Comparison of ENCODE assay signal across 9 mouse cellular contexts in the genomic region with DNA sequence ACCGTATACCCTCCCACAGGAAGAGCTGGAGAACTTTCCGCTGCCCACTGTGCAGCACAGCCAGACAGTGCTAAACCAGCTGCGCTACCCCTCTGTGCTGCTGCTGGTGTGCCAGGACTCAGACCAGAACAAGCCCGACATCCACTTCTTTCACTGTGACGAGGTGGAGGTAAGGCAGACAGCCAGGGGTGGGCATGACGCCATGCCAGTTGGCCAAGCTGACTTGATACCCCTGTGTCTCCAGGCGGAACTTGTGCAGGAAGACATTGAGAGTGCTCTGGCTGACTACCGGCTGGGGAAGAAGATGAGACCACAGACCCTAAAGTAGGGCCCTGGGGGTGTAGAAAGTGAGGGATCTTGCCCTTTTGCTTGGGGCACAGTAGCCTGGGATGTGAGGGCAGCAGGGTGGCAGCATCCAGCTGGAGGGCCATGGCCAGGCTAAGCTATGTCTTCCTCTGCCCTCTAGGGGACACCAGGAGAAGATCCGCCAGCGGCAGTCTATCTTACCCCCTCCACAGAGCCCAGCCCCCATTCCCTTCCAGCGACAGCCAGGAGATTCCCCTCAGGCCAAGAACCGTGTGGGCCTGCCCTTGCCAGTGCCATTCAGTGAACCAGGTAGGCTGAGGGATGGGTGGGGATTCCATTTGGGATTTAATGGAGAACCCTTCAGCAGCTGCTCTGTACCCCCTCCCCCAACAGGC. TPM values are rescaled to one million over a fixed set of nuclear protein-coding genes. Genes with fewer than 3 reads are reported as not detected.
DNase-seq lines count a peak whose midpoint lies in the region; ATAC-seq and TF ChIP-seq lines count a peak whose summit lies in the region.
"Had no signal": no experiment of that assay in that cellular context is flagged by ENCODE, and none has a peak within 500 bp of the region (broad histone marks: within the 10 kb centered on the region; RNA-seq: fewer than 3 reads in every experiment).

No protein-coding gene starts in this region.

- no peaks in the 10 kb centered on the region for H3K36me3 ChIP-seq in lung, embryonic 14.5 days (ENCODE audit: insufficient read depth)
- H3K36me3 ChIP-seq: embryonic facial prominence, embryonic 13.5 days had no signal

- no peak for ATAC-seq in lung, embryonic 14.5 days (ENCODE audit: insufficient read depth)
- peak; percentile 57 for ATAC-seq in megakaryocyte, adult 5-6 weeks (ENCODE audit: poor library complexity, severe bottlenecking)

- no peak overlapping the region for H3K4me3 ChIP-seq in lung, embryonic 14.5 days (ENCODE audit: low read depth, low read length)
- H3K4me3 ChIP-seq: embryonic facial prominence, embryonic 13.5 days had no signal

- peak; percentile 21; the same call in 1 of the 2 replicates for TF ChIP-seq CTCF in lung, embryonic 14.5 days (IDR thresholded peaks at IDR 0.05; ENCODE audit: low read depth)

- 55% methylated on average over 12 of the region's 12 CpGs for WGBS in lung, embryonic 14.5 days

- peak; percentile 29 for DNase-seq in embryo, embryonic 10 days (ENCODE audit: low spot score)
- DNase-seq in embryo, embryonic 11 days = no peak
- DNase-seq in lung, embryonic 14.5 days = peak; percentile 16
- no peak for DNase-seq in lung, postnatal 4 days
- peak; percentile 80 to 86 for DNase-seq in cerebellum, postnatal 14 days
- no peak for DNase-seq in heart, postnatal 10 days
- DNase-seq in heart, postnatal 36 days = no peak

- H3K9me3 ChIP-seq in lung, embryonic 14.5 days (ENCODE audit: low read depth, low read length) = no peaks in the 10 kb centered on the region
- H3K9me3 ChIP-seq: embryonic facial prominence, embryonic 13.5 days had no signal

- no peak overlapping the region for H3K9ac ChIP-seq in lung, embryonic 14.5 days
- H3K9ac ChIP-seq: embryonic facial prominence, embryonic 13.5 days had no signal

- intact Hi-C loops in heart, postnatal 10 days (cut with DNase I) = no loop called here
- intact Hi-C loops in heart, postnatal 36 days (cut with DNase I) = no loop called here

- H3K27ac ChIP-seq in lung, embryonic 14.5 days (ENCODE audit: low read depth) = no peak overlapping the region
- H3K27ac ChIP-seq: embryonic facial prominence, embryonic 13.5 days had no signal

- no peak overlapping the region for H3K4me2 ChIP-seq in lung, embryonic 14.5 days
- H3K4me2 ChIP-seq: embryonic facial prominence, embryonic 13.5 days had no signal

- no peaks in the 10 kb centered on the region for H3K4me1 ChIP-seq in lung, embryonic 14.5 days (ENCODE audit: insufficient read depth)
- H3K4me1 ChIP-seq: embryonic facial prominence, embryonic 13.5 days had no signal

- no peaks in the 10 kb centered on the region for H3K27me3 ChIP-seq in lung, embryonic 14.5 days (ENCODE audit: insufficient read depth, low read length)

RNA-seq across cellular contexts. Expression of a gene that starts 17.1 kb away (rescaled TPM):
- polyA plus RNA-seq in lung, embryonic 14.5 days (2014; fragmentation: Nextera tagmentation; extraction: Ambion mirVana) = 20.0 and 22.4 TPM in 2 replicates
- total RNA-seq in megakaryocyte, adult 5-6 weeks (2015) = not detected in 2 replicates
- total RNA-seq in megakaryocyte, adult 5-6 weeks (2017) = not detected in 2 replicates
- 1 to 10 TPM; 2.8 to 3.0 TPM for total RNA-seq in heart, postnatal 10 days (2021)
- total RNA-seq in heart, postnatal 36 days (2021) = 1 to 10 TPM; 3.3 to 3.7 TPM

RNA-seq across cellular contexts. Expression of a gene that starts 28.2 kb away (rescaled TPM):
- 28.8 and 30.3 TPM in 2 replicates for polyA plus RNA-seq in lung, embryonic 14.5 days (2014; fragmentation: Nextera tagmentation; extraction: Ambion mirVana)
- total RNA-seq in megakaryocyte, adult 5-6 weeks (2015) = 11.8 and 12.0 TPM in 2 replicates
- total RNA-seq in megakaryocyte, adult 5-6 weeks (2017) = 6.0 and 8.7 TPM in 2 replicates
- 10 to 100 TPM; 13.5 to 14.7 TPM for total RNA-seq in heart, postnatal 10 days (2021)
- 10 to 100 TPM; 13.5 to 14.8 TPM for total RNA-seq in heart, postnatal 36 days (2021)

RNA-seq across cellular contexts. Expression of a gene that starts 28.3 kb away (rescaled TPM):
- 69.8 and 74.2 TPM in 2 replicates for polyA plus RNA-seq in lung, embryonic 14.5 days (2014; fragmentation: Nextera tagmentation; extraction: Ambion mirVana)
- 36.1 and 36.5 TPM in 2 replicates for total RNA-seq in megakaryocyte, adult 5-6 weeks (2015)
- total RNA-seq in megakaryocyte, adult 5-6 weeks (2017) = 11.4 and 14.6 TPM in 2 replicates
- 10 to 100 TPM; 25.0 to 27.0 TPM for total RNA-seq in heart, postnatal 10 days (2021)
- 10 to 100 TPM; 16.5 to 17.1 TPM for total RNA-seq in heart, postnatal 36 days (2021)

RNA-seq across cellular contexts. Expression of a gene that starts 36.2 kb away (rescaled TPM):
- 241 and 257 TPM in 2 replicates for polyA plus RNA-seq in lung, embryonic 14.5 days (2014; fragmentation: Nextera tagmentation; extraction: Ambion mirVana)
- total RNA-seq in megakaryocyte, adult 5-6 weeks (2015) = 197 and 213 TPM in 2 replicates
- 795 and 884 TPM in 2 replicates for total RNA-seq in megakaryocyte, adult 5-6 weeks (2017)
- 100 to 1,000 TPM; 137 to 155 TPM for total RNA-seq in heart, postnatal 10 days (2021)
- 100 to 1,000 TPM; 114 to 116 TPM for total RNA-seq in heart, postnatal 36 days (2021)

RNA-seq across cellular contexts. Expression of a gene that starts 58.2 kb away (rescaled TPM):
- polyA plus RNA-seq in lung, embryonic 14.5 days (2014; fragmentation: Nextera tagmentation; extraction: Ambion mirVana) = 48.5 and 49.1 TPM in 2 replicates
- total RNA-seq in megakaryocyte, adult 5-6 weeks (2015) = 22.8 and 26.4 TPM in 2 replicates
- total RNA-seq in megakaryocyte, adult 5-6 weeks (2017) = 12.9 and 13.1 TPM in 2 replicates
- 10 to 100 TPM; 12.2 to 15.0 TPM for total RNA-seq in heart, postnatal 10 days (2021)
- total RNA-seq in heart, postnatal 36 days (2021) = 10 to 100 TPM; 14.9 to 16.7 TPM

Comparison
In these comparisons a context has a peak if more than half of its experiments do, and no peak if none do; other contexts are left out.
1. DNase-seq: peak in embryo, embryonic 10 days (single experiment), lung, embryonic 14.5 days (single experiment) and cerebellum, postnatal 14 days (2 of 2); none in embryo, embryonic 11 days (single experiment), lung, postnatal 4 days (0 of 2), heart, postnatal 10 days (0 of 2) and heart, postnatal 36 days (0 of 2).